Mouse (Mus musculus): ENCODE results near the gene Ndufs5. TPM values are rescaled to one million over a fixed set of nuclear protein-coding genes. Genes with fewer than 3 reads are reported as not detected.
A peak's percentile ranks its signal among the peaks of the same experiment; 100 is the strongest.

The Ndufs5 gene
- polyA plus RNA-seq, 1 experiment, result 54.2 TPM

DNA sequence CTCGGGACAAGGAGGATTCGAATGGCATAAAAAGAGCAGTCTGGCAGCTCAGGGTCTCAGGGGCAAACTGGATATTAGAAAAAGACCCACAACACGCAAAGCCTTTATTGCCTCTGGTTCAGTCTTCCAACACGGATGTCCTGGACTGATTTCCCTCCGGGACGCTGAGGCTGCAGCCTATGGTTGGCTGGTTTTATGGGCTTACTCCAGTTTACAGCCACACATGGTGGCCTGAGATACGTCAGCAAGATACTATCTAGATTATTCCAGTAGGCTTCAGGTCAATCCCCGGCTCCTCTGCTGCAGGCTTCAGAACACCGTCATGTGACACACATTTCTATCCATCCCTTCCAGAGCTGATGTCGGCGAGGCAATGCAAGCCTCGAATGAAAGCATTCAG lies 24.6 kb downstream of the Ndufs5 start:
- TF ChIP-seq CTCF (IDR thresholded peaks at IDR 0.05; ENCODE audit: insufficient read depth, low read length) (no peak), POLR2A (IDR thresholded peaks at IDR 0.05; ENCODE audit: borderline replicate concordance, extremely low read depth, low read depth, low read length) (no peak)
- WGBS, result 86% methylated on average over 12 of the region's 12 CpGs
- no peak overlapping the region for H3K4me3 ChIP-seq (replicated peaks; ENCODE audit: extremely low read depth, low read depth, low read length)
- no peaks in the 10 kb centered on the region for H3K4me1 ChIP-seq (ENCODE audit: control insufficient read depth, insufficient read depth, low read length)
- no peak for DNase-seq

DNA sequence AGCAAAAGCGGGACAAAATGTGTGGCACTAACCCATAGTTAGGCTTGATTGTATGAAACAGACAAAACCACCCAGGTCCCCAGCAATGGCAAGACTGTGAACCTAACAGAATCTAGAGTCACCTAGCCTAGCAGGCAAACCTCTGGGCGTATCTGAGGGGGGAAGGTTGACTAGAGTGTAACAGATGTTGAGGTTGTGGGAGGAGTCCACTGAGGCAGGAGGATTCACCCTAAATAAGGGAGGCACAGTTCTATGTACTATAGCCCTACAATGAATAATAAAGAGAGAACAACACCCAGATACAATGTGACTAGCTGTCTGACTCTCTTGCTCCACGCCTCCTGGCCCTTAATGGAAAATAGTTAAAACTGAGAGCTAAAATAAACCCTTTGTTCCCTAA lies 25.9 kb downstream of the Ndufs5 start:
- DNase-seq, result no peak
- WGBS, result 82% methylated on average over 3 of the region's 3 CpGs
- no peaks in the 10 kb centered on the region for H3K4me1 ChIP-seq (ENCODE audit: control insufficient read depth, insufficient read depth, low read length)
- no peak for TF ChIP-seq CTCF (IDR thresholded peaks at IDR 0.05; ENCODE audit: insufficient read depth, low read length)
- no peak for TF ChIP-seq POLR2A (IDR thresholded peaks at IDR 0.05; ENCODE audit: borderline replicate concordance, extremely low read depth, low read depth, low read length)
- no peak overlapping the region for H3K4me3 ChIP-seq (replicated peaks; ENCODE audit: extremely low read depth, low read depth, low read length)

DNA sequence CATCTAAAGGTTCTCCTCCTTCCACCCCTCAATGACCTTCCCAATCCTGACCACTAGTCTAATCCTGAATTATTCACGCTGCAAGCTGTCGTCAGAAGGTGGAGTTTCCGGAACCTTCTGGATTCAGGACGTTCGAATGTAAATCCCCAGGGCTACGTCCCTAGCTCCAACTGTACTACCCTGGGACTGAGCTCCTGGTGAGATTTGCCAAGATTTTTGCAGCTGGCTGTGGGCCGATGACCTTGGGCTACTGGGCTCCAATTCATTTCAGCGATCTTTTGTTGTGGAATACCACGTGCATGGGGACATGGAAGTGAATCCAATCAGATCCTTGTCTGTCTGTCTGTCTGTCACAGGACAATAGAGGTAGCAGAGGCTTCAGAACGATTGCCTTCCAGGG lies 27.7 kb downstream of the Ndufs5 start:
- peaks cover 3% of the 10 kb centered on the region; the same call in 1 of the 2 replicates for H3K4me1 ChIP-seq (ENCODE audit: control insufficient read depth, insufficient read depth, low read length)
- DNase-seq, result no peak
- no peak overlapping the region for H3K4me3 ChIP-seq (replicated peaks; ENCODE audit: extremely low read depth, low read depth, low read length)
- 79% methylated on average over 10 of the region's 10 CpGs for WGBS
- TF ChIP-seq CTCF (IDR thresholded peaks at IDR 0.05; ENCODE audit: insufficient read depth, low read length) (no peak), POLR2A (IDR thresholded peaks at IDR 0.05; ENCODE audit: borderline replicate concordance, extremely low read depth, low read depth, low read length) (no peak)

DNA sequence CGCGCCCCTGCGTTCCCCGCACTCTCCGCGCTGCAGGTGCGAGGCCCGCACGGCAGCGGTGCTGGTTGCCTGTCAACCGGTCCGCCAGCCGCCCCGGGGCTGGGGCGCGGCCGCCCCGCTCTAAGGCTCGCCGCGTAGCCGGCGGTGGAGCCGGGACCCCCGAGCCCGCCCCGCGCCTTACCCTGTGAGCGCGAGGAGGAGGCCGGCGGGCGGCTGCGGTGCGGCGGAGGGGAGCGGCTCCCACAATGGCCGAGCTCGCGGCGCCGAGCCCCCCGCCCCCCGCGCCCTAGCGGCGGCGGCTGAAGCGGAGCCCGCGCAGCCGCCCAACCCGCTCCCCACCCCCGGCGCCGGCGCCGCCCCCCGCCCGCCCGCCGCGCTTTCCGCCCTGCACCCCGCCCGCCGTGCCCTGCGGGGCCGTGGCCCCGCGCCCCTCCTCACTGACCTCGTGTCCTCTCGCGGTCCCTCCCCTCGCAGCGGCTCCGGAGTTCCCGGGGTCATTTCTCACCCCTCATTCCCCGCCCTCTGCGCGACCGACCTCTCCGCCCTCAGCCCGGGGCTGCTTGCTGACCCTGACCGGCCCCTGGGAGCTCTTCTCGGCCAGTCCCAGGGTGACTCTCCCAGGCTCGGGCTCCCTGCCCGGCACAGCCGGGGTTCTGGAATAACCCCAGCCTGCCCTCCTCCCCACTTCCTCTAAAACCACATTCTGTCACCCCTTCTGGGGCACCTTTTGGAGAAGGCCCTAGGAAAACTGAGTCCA lies 30.8 kb downstream of the Ndufs5 start:
- Histone ChIP-seq H3K4me3 (replicated peaks; ENCODE audit: extremely low read depth, low read depth, low read length) (peak overlapping the region; percentile 67), H3K4me1 (ENCODE audit: control insufficient read depth, insufficient read depth, low read length) (peaks cover 3% of the 10 kb centered on the region; the same call in 1 of the 2 replicates)
- TF ChIP-seq CTCF (IDR thresholded peaks at IDR 0.05; ENCODE audit: insufficient read depth, low read length) (no peak), POLR2A (IDR thresholded peaks at IDR 0.05; ENCODE audit: borderline replicate concordance, extremely low read depth, low read depth, low read length) (no peak)
- WGBS, result 2% methylated on average over 71 of the region's 89 CpGs
- DNase-seq, result peak; percentile 38

DNA sequence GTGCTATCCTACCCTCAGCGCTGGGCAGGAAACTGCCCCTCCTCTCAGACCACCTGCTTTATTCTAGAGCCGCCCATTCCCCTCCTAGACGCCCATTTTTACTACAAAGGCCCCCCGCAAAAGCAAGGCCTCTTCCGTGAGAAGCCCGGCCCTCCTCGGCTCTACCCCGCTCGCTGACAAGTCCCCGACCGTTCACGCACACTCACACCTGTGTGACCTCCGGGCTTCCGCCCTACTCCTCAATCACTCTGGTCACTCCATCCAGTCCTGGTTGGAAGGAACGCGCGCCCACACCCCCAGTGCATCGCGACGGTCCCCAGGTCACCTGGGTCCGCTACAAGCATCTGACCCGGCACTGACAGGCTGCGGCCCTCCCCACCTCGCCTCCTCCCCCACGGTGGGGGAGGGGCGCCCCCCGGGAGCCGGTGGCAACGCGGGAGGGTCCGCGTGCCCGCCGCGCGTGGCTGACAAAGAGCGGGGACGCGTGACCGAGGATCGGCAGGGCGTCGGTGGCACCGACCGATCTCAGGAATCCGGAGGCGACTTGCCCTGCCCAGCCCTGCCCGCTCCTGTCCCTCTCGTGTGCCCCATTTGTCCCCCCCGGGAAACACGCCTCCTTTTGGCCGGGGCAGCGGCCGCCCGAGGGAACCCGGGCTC lies 31.5 kb downstream of the Ndufs5 start:
- no peak for DNase-seq
- Histone ChIP-seq H3K4me3 (replicated peaks; ENCODE audit: extremely low read depth, low read depth, low read length) (peak overlapping the region; percentile 54), H3K4me1 (ENCODE audit: control insufficient read depth, insufficient read depth, low read length) (peaks cover 3% of the 10 kb centered on the region; the same call in 1 of the 2 replicates)
- no peak for TF ChIP-seq CTCF (IDR thresholded peaks at IDR 0.05; ENCODE audit: insufficient read depth, low read length)
- 4% methylated on average over 49 of the region's 56 CpGs for WGBS

DNA sequence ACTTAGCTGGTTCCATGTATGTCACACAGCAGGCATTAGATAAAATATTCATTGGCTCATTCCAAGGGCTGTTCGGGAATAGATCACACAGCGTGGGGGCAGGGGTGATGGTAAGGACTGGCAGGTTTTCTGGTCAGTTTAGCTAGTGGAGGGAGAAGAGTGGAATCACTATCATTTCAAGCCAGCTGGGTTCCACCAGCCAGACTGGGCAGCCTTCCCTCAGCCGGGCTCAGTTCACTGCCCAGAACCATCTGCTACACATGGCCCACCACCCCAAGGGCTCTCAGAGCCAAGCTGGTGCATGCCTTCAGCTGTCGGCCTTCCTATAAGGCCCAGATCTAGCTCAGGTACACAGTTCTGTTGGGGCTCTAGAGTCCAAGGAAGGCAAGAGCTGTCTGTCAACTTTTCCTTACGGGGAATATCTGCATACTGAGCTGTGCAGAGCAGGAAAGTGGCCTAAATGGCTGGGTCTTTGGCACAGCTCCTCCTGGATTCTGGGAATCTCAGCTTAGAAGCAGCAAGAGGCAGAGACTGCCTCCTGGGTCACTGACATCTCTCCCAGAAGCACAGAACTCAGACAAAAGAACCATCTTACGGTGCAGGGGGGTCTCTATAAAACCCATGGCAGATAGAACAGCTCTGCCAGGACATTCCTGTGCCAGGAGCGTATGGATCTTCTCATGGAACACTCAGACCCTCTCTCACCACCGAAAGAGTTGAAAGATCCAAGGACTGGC lies 32.3 kb downstream of the Ndufs5 start:
- no peak for TF ChIP-seq POLR2A (IDR thresholded peaks at IDR 0.05; ENCODE audit: borderline replicate concordance, extremely low read depth, low read depth, low read length)
- TF ChIP-seq CTCF (IDR thresholded peaks at IDR 0.05; ENCODE audit: insufficient read depth, low read length), result no peak
- Histone ChIP-seq H3K4me3 (replicated peaks; ENCODE audit: extremely low read depth, low read depth, low read length) (no peak overlapping the region), H3K4me1 (ENCODE audit: control insufficient read depth, insufficient read depth, low read length) (peaks cover 3% of the 10 kb centered on the region; the same call in 1 of the 2 replicates)
- no peak for DNase-seq
- WGBS, result 68% methylated on average over 8 of the region's 8 CpGs

DNA sequence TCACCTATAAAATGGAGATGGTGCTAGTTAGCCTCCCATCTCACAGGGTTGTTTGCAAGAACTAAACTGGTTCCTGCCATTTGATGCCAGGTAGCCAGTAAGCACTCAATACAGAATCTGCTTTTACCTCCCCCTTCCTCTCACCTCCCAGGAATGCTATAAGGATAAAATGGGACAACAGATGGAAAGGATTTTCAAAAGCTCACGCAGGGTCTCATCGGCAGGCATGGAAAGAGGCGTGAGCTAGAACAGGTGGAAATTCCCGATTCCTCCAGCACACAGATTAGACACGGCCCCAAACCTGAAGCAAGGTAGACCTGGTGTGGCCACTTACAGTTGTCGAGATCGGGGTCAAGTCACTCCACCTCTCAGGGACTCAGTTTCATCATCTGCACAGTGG lies 33.0 kb downstream of the Ndufs5 start:
- Histone ChIP-seq H3K4me3 (replicated peaks; ENCODE audit: extremely low read depth, low read depth, low read length) (no peak overlapping the region), H3K4me1 (ENCODE audit: control insufficient read depth, insufficient read depth, low read length) (peaks cover 3% of the 10 kb centered on the region; the same call in 1 of the 2 replicates)
- DNase-seq, result no peak
- 78% methylated on average over 7 of the region's 7 CpGs for WGBS
- TF ChIP-seq CTCF (IDR thresholded peaks at IDR 0.05; ENCODE audit: insufficient read depth, low read length) (no peak), POLR2A (IDR thresholded peaks at IDR 0.05; ENCODE audit: borderline replicate concordance, extremely low read depth, low read depth, low read length) (no peak)

DNA sequence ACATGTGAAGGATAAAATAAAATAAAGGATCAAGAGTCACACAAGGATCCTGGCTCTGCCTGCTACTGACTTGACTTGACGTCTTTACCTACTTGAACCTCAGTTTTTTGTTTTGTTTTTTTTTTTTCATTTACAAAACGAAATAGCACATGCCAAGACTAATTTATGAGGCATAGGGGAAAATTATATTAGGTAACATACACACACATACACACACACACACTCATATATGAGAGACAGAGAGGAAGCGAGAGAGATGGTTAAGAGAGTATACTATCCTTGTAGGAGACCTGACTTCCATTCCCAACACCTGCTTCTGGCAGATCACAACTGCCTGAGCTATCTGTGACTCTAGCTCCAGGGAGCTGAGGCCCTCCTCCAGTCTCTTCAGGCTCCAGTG lies 33.7 kb downstream of the Ndufs5 start, which contains the start of gene Macf1:
Gene Macf1 (minus strand): TSS at position 101 of the 400 bp plus-strand sequence.
- no peak for TF ChIP-seq POLR2A (IDR thresholded peaks at IDR 0.05; ENCODE audit: borderline replicate concordance, extremely low read depth, low read depth, low read length)
- TF ChIP-seq CTCF (IDR thresholded peaks at IDR 0.05; ENCODE audit: insufficient read depth, low read length), result no peak
- Histone ChIP-seq H3K4me1 (ENCODE audit: control insufficient read depth, insufficient read depth, low read length) (peaks cover 3% of the 10 kb centered on the region; the same call in 1 of the 2 replicates), H3K4me3 (replicated peaks; ENCODE audit: extremely low read depth, low read depth, low read length) (no peak within 1 kb of the TSS)
- DNase-seq, result no peak
- WGBS, result 86% methylated on average over 3 of the region's 3 CpGs

DNA sequence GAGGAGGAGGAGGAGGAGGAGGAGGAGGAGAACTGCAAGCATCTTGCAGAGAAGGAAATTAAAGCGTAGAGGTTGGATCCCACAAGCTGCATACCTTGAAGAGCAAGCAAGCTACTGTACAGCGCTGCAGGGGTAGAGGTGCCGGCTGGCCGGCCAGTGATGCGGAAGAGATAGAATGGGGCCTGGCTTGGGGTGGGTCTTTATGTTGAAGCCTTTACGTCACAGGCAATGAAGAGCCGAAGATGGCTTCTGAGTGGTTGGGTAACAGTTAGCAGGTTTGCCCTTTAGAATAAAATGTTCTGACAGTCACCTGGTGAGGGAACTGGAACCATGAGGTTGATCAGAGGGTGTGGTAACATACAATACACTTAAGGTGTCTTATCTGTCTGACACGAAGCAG lies 35.7 kb downstream of the Ndufs5 start:
- Histone ChIP-seq H3K4me1 (ENCODE audit: control insufficient read depth, insufficient read depth, low read length) (peaks cover 3% of the 10 kb centered on the region; the same call in 1 of the 2 replicates), H3K4me3 (replicated peaks; ENCODE audit: extremely low read depth, low read depth, low read length) (no peak overlapping the region)
- 91% methylated on average over 8 of the region's 8 CpGs for WGBS
- TF ChIP-seq CTCF (IDR thresholded peaks at IDR 0.05; ENCODE audit: insufficient read depth, low read length) (no peak), POLR2A (IDR thresholded peaks at IDR 0.05; ENCODE audit: borderline replicate concordance, extremely low read depth, low read depth, low read length) (no peak)
- no peak for DNase-seq

Measured in lung, adult 2 months (tissue).